Mouse (Mus musculus) regulatory T cell (primary cell): ENCODE data around the gene Btbd16.

Experiments
- in situ Hi-C: fragments of 300-600 bp; cut with MboI, MseI; formaldehyde crosslinking; loops from one replicate; pipeline ENCODE4 v1.15.1; 2025; ENCODE audit warnings: high pct_unique_total_duplicates

Gene Btbd16

GRCm38 (mm10) chr7:130768151-130768550, 5.7 kb upstream of the Btbd16 start:
- in situ Hi-C loops, result no loop called here

- in situ Hi-C loops, result loop anchor here (5.0 to 10.0 kb wide), 2 partner anchors 162 to 294 kb away; no protein-coding TSS in a partner anchor
Measured at GRCm38 (mm10) chr7:130770707-130771106, 3.2 kb upstream of the Btbd16 start.

GRCm38 (mm10) chr7:130773171-130773830, 568 bp upstream of the Btbd16 start:
- in situ Hi-C loops, result loop anchor here (5.0 to 10.0 kb wide), 2 partner anchors 159 to 292 kb away; no protein-coding TSS in a partner anchor

- in situ Hi-C loops, result no loop called here
Measured at GRCm38 (mm10) chr7:130780866-130781419, 7.1 kb downstream of the Btbd16 start.

- in situ Hi-C loops, result no loop called here
Measured at GRCm38 (mm10) chr7:130782501-130783050, 8.7 kb downstream of the Btbd16 start.

GRCm38 (mm10) chr7:130785923-130786575, 12.2 kb downstream of the Btbd16 start:
- in situ Hi-C loops, result no loop called here

- in situ Hi-C loops, result no loop called here
Measured at GRCm38 (mm10) chr7:130786708-130787107, 12.8 kb downstream of the Btbd16 start.

GRCm38 (mm10) chr7:130787537-130787936, 13.7 kb downstream of the Btbd16 start:
- in situ Hi-C loops, result no loop called here

GRCm38 (mm10) chr7:130788950-130789349, 15.1 kb downstream of the Btbd16 start:
- in situ Hi-C loops, result no loop called here

- in situ Hi-C loops, result no loop called here
Measured at GRCm38 (mm10) chr7:130789456-130789855, 15.6 kb downstream of the Btbd16 start.

GRCm38 (mm10) chr7:130793671-130794070, 19.8 kb downstream of the Btbd16 start:
- in situ Hi-C loops, result no loop called here

- in situ Hi-C loops, result no loop called here
Measured at GRCm38 (mm10) chr7:130796786-130797185, 22.9 kb downstream of the Btbd16 start.

- in situ Hi-C loops, result no loop called here
Measured at GRCm38 (mm10) chr7:130797524-130797923, 23.7 kb downstream of the Btbd16 start.

- in situ Hi-C loops, result no loop called here
Measured at GRCm38 (mm10) chr7:130799418-130799817, 25.5 kb downstream of the Btbd16 start.

- in situ Hi-C loops, result no loop called here
Measured at GRCm38 (mm10) chr7:130800681-130801080, 26.8 kb downstream of the Btbd16 start.

GRCm38 (mm10) chr7:130801811-130802210, 27.9 kb downstream of the Btbd16 start:
- in situ Hi-C loops, result no loop called here

- in situ Hi-C loops, result no loop called here
Measured at GRCm38 (mm10) chr7:130803251-130803825, 29.5 kb downstream of the Btbd16 start.

GRCm38 (mm10) chr7:130804991-130805390, 31.1 kb downstream of the Btbd16 start:
- in situ Hi-C loops, result no loop called here

- in situ Hi-C loops, result no loop called here
Measured at GRCm38 (mm10) chr7:130807749-130808148, 33.9 kb downstream of the Btbd16 start.

GRCm38 (mm10) chr7:130808694-130809093, 34.8 kb downstream of the Btbd16 start:
- in situ Hi-C loops, result no loop called here

GRCm38 (mm10) chr7:130810238-130810637, 36.4 kb downstream of the Btbd16 start:
- in situ Hi-C loops, result no loop called here

GRCm38 (mm10) chr7:130812407-130812806, 38.5 kb downstream of the Btbd16 start:
- in situ Hi-C loops, result no loop called here
